Comparison of ENCODE assay signal across 8 mouse cellular contexts in genomic region chr11:72796296-72796687, GRCm38 (mm10). TPM values are rescaled to one million over a fixed set of nuclear protein-coding genes. Genes with fewer than 3 reads are reported as not detected.
DNase-seq lines count a peak whose midpoint lies in the region; ATAC-seq and TF ChIP-seq lines count a peak whose summit lies in the region.

No protein-coding gene starts in this region.

- under 1% methylated on average over 42 of the region's 42 CpGs for WGBS in kidney, embryonic 16.5 days
- WGBS in forebrain, embryonic 15.5 days, result under 1% methylated on average over 42 of the region's 42 CpGs
- under 1% methylated on average over 42 of the region's 42 CpGs for WGBS in liver, postnatal 0 days (ENCODE audit: insufficient replicate concordance)

- H3K9me3 ChIP-seq in kidney, embryonic 16.5 days (ENCODE audit: low read length), result no peaks in the 10 kb centered on the region
- H3K9me3 ChIP-seq in forebrain, embryonic 15.5 days, result no peaks in the 10 kb centered on the region
- H3K9me3 ChIP-seq in liver, postnatal 0 days (ENCODE audit: low read length), result no peaks in the 10 kb centered on the region

- TF ChIP-seq CTCF in liver, postnatal 0 days (IDR thresholded peaks at IDR 0.05; ENCODE audit: low read depth), result no peak

- peaks cover 15% of the 10 kb centered on the region for H3K4me1 ChIP-seq in kidney, embryonic 16.5 days (ENCODE audit: insufficient read depth, low read length)
- peaks cover 26% of the 10 kb centered on the region for H3K4me1 ChIP-seq in forebrain, embryonic 15.5 days
- peaks cover 10% of the 10 kb centered on the region for H3K4me1 ChIP-seq in liver, postnatal 0 days (ENCODE audit: insufficient read depth)

- peak overlapping the region; percentile 89 for H3K4me2 ChIP-seq in kidney, embryonic 16.5 days (replicated peaks; ENCODE audit: low read depth, low read length)
- H3K4me2 ChIP-seq in forebrain, embryonic 15.5 days (replicated peaks), result peak overlapping the region; percentile 84
- H3K4me2 ChIP-seq in liver, postnatal 0 days (ENCODE audit: low read depth, low read length), result peak overlapping the region; percentile 88

- ATAC-seq in kidney, embryonic 16.5 days (ENCODE audit: low FRiP score, low TSS enrichment), result no peak; the same call in 1 of the 2 replicates
- ATAC-seq in forebrain, embryonic 15.5 days (replicated peaks), result no peak; the same call in none of the 2 replicates
- peak; percentile 40 for ATAC-seq in liver, postnatal 0 days

- peak overlapping the region; percentile 13; the same call in 1 of the 2 replicates for H3K27ac ChIP-seq in kidney, embryonic 16.5 days (ENCODE audit: low read length)
- H3K27ac ChIP-seq in forebrain, embryonic 15.5 days (replicated peaks), result peak overlapping the region; percentile 84
- peak overlapping the region; percentile 88 for H3K27ac ChIP-seq in liver, postnatal 0 days (ENCODE audit: low read depth)

- no peak for TF ChIP-seq EP300 in liver, postnatal 0 days (IDR thresholded peaks at IDR 0.05; ENCODE audit: low read depth)

- no peaks in the 10 kb centered on the region for H3K27me3 ChIP-seq in kidney, embryonic 16.5 days (ENCODE audit: insufficient read depth, low read length)
- H3K27me3 ChIP-seq in forebrain, embryonic 15.5 days, result no peaks in the 10 kb centered on the region
- H3K27me3 ChIP-seq in liver, postnatal 0 days (ENCODE audit: insufficient read depth, low read length), result no peaks in the 10 kb centered on the region

- peak overlapping the region; percentile 99 for H3K4me3 ChIP-seq in kidney, embryonic 16.5 days (ENCODE audit: low read length)
- H3K4me3 ChIP-seq in forebrain, embryonic 15.5 days, result peak overlapping the region; percentile 96
- peak overlapping the region; percentile 91 for H3K4me3 ChIP-seq in liver, postnatal 0 days (ENCODE audit: low read depth, low read length)

- no peaks in the 10 kb centered on the region for H3K36me3 ChIP-seq in kidney, embryonic 16.5 days (ENCODE audit: insufficient read depth, low read length)
- H3K36me3 ChIP-seq in forebrain, embryonic 15.5 days, result 0 out of 2 replicates have a peak, but pooled peaks cover 2% of the 10 kb centered on the region
- H3K36me3 ChIP-seq in liver, postnatal 0 days (replicated peaks; ENCODE audit: insufficient read depth, low read length), result no peaks in the 10 kb centered on the region

- peak overlapping the region; percentile 86 for H3K9ac ChIP-seq in kidney, embryonic 16.5 days (replicated peaks; ENCODE audit: low read length)
- peak overlapping the region; percentile 82 for H3K9ac ChIP-seq in forebrain, embryonic 15.5 days (replicated peaks)
- H3K9ac ChIP-seq in liver, postnatal 0 days (replicated peaks), result peak overlapping the region; percentile 89

- DNase-seq in kidney, adult 18-20 months, result no peak
- DNase-seq in adipocyte (ENCODE audit: low spot score), result peak; percentile 31
- DNase-seq in liver, postnatal 0 days, result no peak
- no peak for DNase-seq in urinary bladder, postnatal 10 days (ENCODE audit: low spot score)
- DNase-seq in ovary, postnatal 36 days (ENCODE audit: low spot score), result no peak
- DNase-seq in cerebellum, postnatal 4 days (ENCODE audit: low spot score in 2 of 2), result no peak

RNA-seq across cellular contexts. Expression of gene Zzef1, which starts 0.3 kb away (rescaled TPM):
- 8.8 and 9.5 TPM in 2 replicates for polyA plus RNA-seq in kidney, embryonic 16.5 days (2015; fragmentation: Nextera tagmentation; extraction: Ambion mirVana)
- 14.2 and 14.3 TPM in 2 replicates for polyA plus RNA-seq in forebrain, embryonic 15.5 days (2015; fragmentation: Nextera tagmentation; extraction: Ambion mirVana)
- 3.0 and 3.5 TPM in 2 replicates for polyA plus RNA-seq in liver, postnatal 0 days (2015; fragmentation: Nextera tagmentation; extraction: Ambion mirVana)

RNA-seq across cellular contexts. Expression of gene Cyb5d2, which starts 0.3 kb away (rescaled TPM):
- polyA plus RNA-seq in kidney, embryonic 16.5 days (2015; fragmentation: Nextera tagmentation; extraction: Ambion mirVana), result 6.7 and 7.5 TPM in 2 replicates
- 7.3 and 7.5 TPM in 2 replicates for polyA plus RNA-seq in forebrain, embryonic 15.5 days (2015; fragmentation: Nextera tagmentation; extraction: Ambion mirVana)
- 4.1 TPM in 2 replicates for polyA plus RNA-seq in liver, postnatal 0 days (2015; fragmentation: Nextera tagmentation; extraction: Ambion mirVana)

Comparison
In these comparisons a context has a peak if more than half of its experiments do, and no peak if none do; other contexts are left out.
1. H3K27ac ChIP-seq: peak in every context shown above with its lines; median percentile 88 in liver, postnatal 0 days; 84 in forebrain, embryonic 15.5 days; 13 in kidney, embryonic 16.5 days.